Mouse (Mus musculus) ES-Bruce4 (cell line): Measurements from ENCODE around the gene Armc6. TPM values are rescaled to one million over a fixed set of nuclear protein-coding genes. Genes with fewer than 3 reads are reported as not detected.
A peak's percentile ranks its signal among the peaks of the same experiment; 100 is the strongest.

Source experiments
- H3K27ac ChIP-seq: 2 replicates; pipeline ENCODE4 v1.5.1; 2012; ENCODE audit warnings: low read length, inconsistent platforms; ENCODE audit not compliant: insufficient read depth
- H3K27me3 ChIP-seq: 2 replicates; pipeline ENCODE4 v1.6.1; 2012; ENCODE audit warnings: mild to moderate bottlenecking, low read length, inconsistent platforms; ENCODE audit not compliant: control insufficient read depth, poor library complexity, insufficient read depth, severe bottlenecking
- H3K36me3 ChIP-seq: 2 replicates; pipeline ENCODE4 v1.6.1; 2012; ENCODE audit warnings: inconsistent platforms, mild to moderate bottlenecking, low read length, moderate library complexity; ENCODE audit not compliant: control insufficient read depth, poor library complexity, insufficient read depth, severe bottlenecking
- H3K4me1 ChIP-seq: one replicate; pipeline ENCODE4 v1.8.1; 2011; ENCODE audit warnings: low read length; ENCODE audit not compliant: control insufficient read depth, insufficient read depth
- H3K4me3 ChIP-seq: 2 replicates; pipeline ENCODE4 v1.5.1; 2011; ENCODE audit warnings: low read depth, mild to moderate bottlenecking, low read length
- H3K9ac ChIP-seq: 2 replicates; pipeline ENCODE4 v1.6.1; 2012; ENCODE audit warnings: low read depth, mild to moderate bottlenecking, inconsistent platforms; ENCODE audit not compliant: poor library complexity, severe bottlenecking
- H3K9me3 ChIP-seq: replicated peaks from 2 replicates; pipeline ENCODE4 v1.6.1; 2012; ENCODE audit warnings: mild to moderate bottlenecking, low read length, inconsistent platforms; ENCODE audit not compliant: control insufficient read depth, poor library complexity, insufficient read depth, severe bottlenecking
- CTCF ChIP-seq: IDR thresholded peaks from one replicate; pipeline ENCODE4 v1.8.1; 2011; ENCODE audit warnings: low read depth, low read length
- EP300 ChIP-seq: IDR thresholded peaks from 2 replicates; pipeline ENCODE4 v1.6.1; 2011; ENCODE audit warnings: low read depth, low read length; ENCODE audit not compliant: insufficient read depth
- POLR2A ChIP-seq: IDR thresholded peaks from one replicate; pipeline ENCODE4 v1.8.1; 2011; ENCODE audit warnings: low read length; ENCODE audit not compliant: insufficient read depth
- polyA plus RNA-seq: library from polyadenylated mRNA; stranded (reverse); fragments of >200 nt; gene quantifications from 2 replicates; pipeline ENCODE4 v1.2.4, GENCODE M21; 2011; ENCODE audit warnings: low read depth; ENCODE audit not compliant: missing spikeins, insufficient read depth, insufficient read length

Armc6 gene
- polyA plus RNA-seq, 1 experiment: 5.7 TPM

DNA sequence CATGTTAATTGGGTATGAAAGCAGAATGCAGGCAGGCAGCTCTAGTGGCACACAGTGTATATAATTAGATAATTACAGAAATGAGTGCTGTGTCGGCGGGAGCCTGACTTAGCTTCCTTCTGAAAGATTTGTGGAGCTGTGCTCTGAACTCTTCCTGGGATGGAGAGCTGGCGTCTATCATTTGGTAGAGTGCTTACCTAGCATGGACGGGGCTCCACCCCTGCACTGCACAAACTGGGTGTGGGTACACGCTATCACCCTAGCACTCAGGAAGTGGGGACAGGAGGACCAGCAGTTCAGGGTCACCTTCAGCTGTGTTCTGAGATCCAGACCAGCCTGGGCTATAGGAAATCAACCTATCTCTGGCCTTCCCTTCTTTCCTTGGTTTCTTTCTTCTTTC, 60.9 kb downstream of the Armc6 start:
- TF ChIP-seq EP300: no peak
- TF ChIP-seq POLR2A: no peak
- TF ChIP-seq CTCF: no peak
- H3K4me1 ChIP-seq: peaks cover 2% of the 10 kb centered on the region
- H3K9me3 ChIP-seq: no peaks in the 10 kb centered on the region
- no peak overlapping the region for H3K27ac ChIP-seq
- no peak overlapping the region for H3K9ac ChIP-seq
- no peaks in the 10 kb centered on the region for H3K27me3 ChIP-seq
- peaks cover 2% of the 10 kb centered on the region for H3K36me3 ChIP-seq
- no peak overlapping the region for H3K4me3 ChIP-seq

DNA sequence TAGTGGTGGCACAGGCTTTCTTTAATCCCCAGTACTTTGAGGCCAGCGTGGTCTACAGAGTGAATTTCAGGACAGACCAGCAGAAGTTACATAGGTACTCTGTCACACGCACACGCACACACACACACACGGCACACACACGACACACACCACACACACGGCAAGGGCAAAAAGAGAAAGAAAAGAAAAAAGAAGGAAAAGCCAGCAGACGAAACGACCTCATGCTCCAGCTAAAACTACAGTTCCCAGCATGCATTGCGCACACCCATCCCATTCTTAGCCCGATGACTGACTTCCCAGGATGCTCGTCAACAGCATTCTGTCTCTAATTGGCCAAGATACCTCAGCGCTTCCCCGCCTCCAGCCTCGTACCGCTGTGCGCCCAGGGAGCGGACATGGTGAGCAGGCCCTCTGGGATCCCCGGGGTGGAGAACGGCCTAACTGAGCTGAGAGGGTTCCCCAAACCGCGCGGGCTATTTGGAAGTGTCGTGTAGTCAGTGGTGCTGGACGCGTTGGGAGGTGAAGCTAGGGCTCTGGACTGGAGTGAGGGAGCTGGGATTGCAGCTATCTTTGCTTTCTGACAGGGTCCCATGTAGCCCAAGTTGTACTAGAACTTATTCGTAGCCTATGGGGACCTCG, 62.1 kb downstream of the Armc6 start, which contains the start of gene Tmem161a:
Gene Tmem161a (plus strand): TSS at position 314 of the 639 bp plus-strand sequence.
- Histone ChIP-seq H3K27ac (no peak within 1 kb of the TSS), H3K9me3 (no peaks in the 10 kb centered on the region), H3K4me3 (peak within 1 kb of the TSS; percentile 84), H3K36me3 (no peaks in the 10 kb centered on the region; the same call in 1 of the 2 replicates), H3K9ac (peak within 1 kb of the TSS; percentile 60), H3K27me3 (no peaks in the 10 kb centered on the region), H3K4me1 (peaks cover 2% of the 10 kb centered on the region)
- TF ChIP-seq POLR2A (peak; percentile 73), CTCF (no peak)

DNA sequence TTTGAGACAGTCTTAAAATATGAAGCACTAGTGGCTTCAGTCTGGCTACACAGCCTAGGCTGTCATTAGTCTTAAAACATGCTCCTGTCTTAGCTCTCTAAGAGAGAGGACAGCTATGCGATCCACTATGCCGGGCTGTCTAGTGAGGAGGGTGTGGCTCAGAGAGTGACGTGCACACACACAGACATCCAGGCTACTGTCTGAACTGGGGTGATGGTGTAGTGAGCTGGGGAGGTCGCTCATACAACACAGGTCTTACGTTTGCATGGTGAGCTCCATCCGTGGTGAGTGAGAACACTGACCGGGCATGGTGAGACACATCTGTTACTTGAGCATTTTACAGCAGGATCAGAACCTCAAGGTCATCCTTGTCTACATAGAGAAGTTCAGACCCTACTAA, 63.0 kb downstream of the Armc6 start:
- Histone ChIP-seq H3K36me3 (no peaks in the 10 kb centered on the region), H3K9ac (peak overlapping the region; percentile 11; the same call in 1 of the 2 replicates), H3K27ac (no peak overlapping the region), H3K9me3 (no peaks in the 10 kb centered on the region), H3K4me3 (no peak overlapping the region), H3K27me3 (no peaks in the 10 kb centered on the region), H3K4me1 (peaks cover 2% of the 10 kb centered on the region)
- TF ChIP-seq CTCF (no peak), POLR2A (no peak), EP300 (no peak)

DNA sequence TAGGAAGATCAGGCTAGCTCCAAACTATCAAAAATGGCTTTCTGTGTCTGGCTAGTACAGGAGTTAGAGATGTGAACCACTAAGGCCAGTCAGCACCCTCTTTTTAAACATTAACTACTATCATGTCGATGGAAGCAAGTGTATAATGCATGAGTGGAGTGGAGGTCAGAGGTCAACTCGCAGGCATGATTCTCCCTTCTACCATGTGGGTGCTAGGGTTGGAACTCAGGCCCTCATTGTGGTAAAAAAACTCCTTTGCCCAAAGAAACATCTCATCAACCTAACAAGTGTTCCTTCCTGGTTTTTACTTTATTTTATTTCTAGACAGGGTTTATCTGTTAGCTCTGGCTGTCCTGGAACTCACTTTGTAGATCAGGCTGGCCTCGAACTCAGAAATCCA, 63.5 kb downstream of the Armc6 start:
- no peak overlapping the region for H3K27ac ChIP-seq
- no peaks in the 10 kb centered on the region for H3K27me3 ChIP-seq
- H3K9ac ChIP-seq: no peak overlapping the region
- no peaks in the 10 kb centered on the region for H3K9me3 ChIP-seq
- H3K4me3 ChIP-seq: no peak overlapping the region
- H3K4me1 ChIP-seq: peaks cover 2% of the 10 kb centered on the region
- H3K36me3 ChIP-seq: no peaks in the 10 kb centered on the region
- TF ChIP-seq CTCF: no peak
- TF ChIP-seq EP300: no peak
- TF ChIP-seq POLR2A: no peak

Other genes with a start within 250 kb of the Armc6 start
- 155 TPM in 2 replicates for gene Gatad2a, start 238.1 kb downstream of the Armc6 start, polyA plus RNA-seq
- 40.2 and 41.0 TPM in 2 replicates for gene Mau2, start 191.7 kb downstream of the Armc6 start, polyA plus RNA-seq
- 36.5 and 37.3 TPM in 2 replicates for gene Sugp1, start 191.7 kb downstream of the Armc6 start, polyA plus RNA-seq
- 0.99 and 1.4 TPM in 2 replicates for gene Tm6sf2, start 161.5 kb downstream of the Armc6 start, polyA plus RNA-seq
- gene Hapln4, start 151.0 kb downstream of the Armc6 start, polyA plus RNA-seq: 2.2 TPM in 2 replicates
- gene Ncan, start 113.6 kb downstream of the Armc6 start, polyA plus RNA-seq: 1.4 and 1.6 TPM in 2 replicates
- 38.0 and 42.7 TPM in 2 replicates for gene Nr2c2ap, start 103.1 kb downstream of the Armc6 start, polyA plus RNA-seq
- gene Rfxank, start 95.3 kb downstream of the Armc6 start, polyA plus RNA-seq: 7.9 and 8.2 TPM in 2 replicates
- 24.1 and 28.3 TPM in 2 replicates for gene Borcs8, start 95.0 kb downstream of the Armc6 start, polyA plus RNA-seq
- 4.4 and 5.8 TPM in 2 replicates for gene Mef2b, start 94.8 kb downstream of the Armc6 start, polyA plus RNA-seq
- gene Tmem161a, start 62.1 kb downstream of the Armc6 start, polyA plus RNA-seq: 36.5 and 43.1 TPM in 2 replicates
- 7.8 and 9.3 TPM in 2 replicates for gene Slc25a42, start 22.2 kb downstream of the Armc6 start, polyA plus RNA-seq
- 46.0 and 47.2 TPM in 2 replicates for gene Sugp2, start 240 bp downstream of the Armc6 start, polyA plus RNA-seq
- 37.9 and 40.0 TPM in 2 replicates for gene Homer3, start 48.4 kb upstream of the Armc6 start, polyA plus RNA-seq
- 45.3 and 50.5 TPM in 2 replicates for gene Ddx49, start 68.0 kb upstream of the Armc6 start, polyA plus RNA-seq
- 115 and 117 TPM in 2 replicates for gene Cope, start 68.1 kb upstream of the Armc6 start, polyA plus RNA-seq
- gene Cers1, start 81.3 kb upstream of the Armc6 start, polyA plus RNA-seq: 3.4 and 3.8 TPM in 2 replicates
- gene Gdf1, start 95.4 kb upstream of the Armc6 start, polyA plus RNA-seq: 1.0 TPM in 1 of 2 replicates, not detected in the other
- 46.3 and 50.1 TPM in 2 replicates for gene Upf1, start 118.8 kb upstream of the Armc6 start, polyA plus RNA-seq
- 1.4 and 2.0 TPM in 2 replicates for gene Comp, start 139.1 kb upstream of the Armc6 start, polyA plus RNA-seq
- 7.7 and 9.6 TPM in 2 replicates for gene Crtc1, start 205.1 kb upstream of the Armc6 start, polyA plus RNA-seq
- gene Klhl26, start 242.5 kb upstream of the Armc6 start, polyA plus RNA-seq: 27.4 and 33.7 TPM in 2 replicates